Mouse (Mus musculus) kidney, embryonic 16.5 days (tissue): ENCODE results near the gene Serpinb13. TPM values are rescaled to one million over a fixed set of nuclear protein-coding genes. Genes with fewer than 3 reads are reported as not detected.
"Not testable (repeated sequence)": the region's sequence is repeated elsewhere in the genome, so short reads cannot be mapped to it uniquely, and the experiment has no call there.

Experiments used
- ATAC-seq: fragments of 200-750 bp; cut with Nextera tagmentation; 2 replicates; pipeline ENCODE4 v1.8.0; 2017; ENCODE audit warnings: moderate TSS enrichment; ENCODE audit not compliant: low FRiP score, low TSS enrichment
- H3K27ac ChIP-seq: fragments of 300-500 bp; sonication (generic); 2 replicates; pipeline ENCODE4 v1.5.1; 2014; ENCODE audit warnings: low read length
- H3K27me3 ChIP-seq: fragments of 300-500 bp; sonication (generic); 2 replicates; pipeline ENCODE4 v1.6.1; 2014; ENCODE audit warnings: low read length, control low read depth, mixed read lengths; ENCODE audit not compliant: insufficient read depth
- H3K36me3 ChIP-seq: fragments of 300-500 bp; sonication (generic); 2 replicates; pipeline ENCODE4 v1.6.1; 2014; ENCODE audit warnings: low read length, control low read depth, mixed read lengths; ENCODE audit not compliant: insufficient read depth
- H3K4me1 ChIP-seq: fragments of 300-500 bp; sonication (generic); 2 replicates; pipeline ENCODE4 v1.6.1; 2014; ENCODE audit warnings: low read length, control low read depth, mixed read lengths; ENCODE audit not compliant: insufficient read depth
- H3K4me2 ChIP-seq: fragments of 300-500 bp; sonication (generic); replicated peaks from 2 replicates; pipeline ENCODE4 v1.6.1; 2014; ENCODE audit warnings: low read depth, low read length
- H3K4me3 ChIP-seq: fragments of 300-500 bp; sonication (generic); 2 replicates; pipeline ENCODE4 v1.5.1; 2014; ENCODE audit warnings: mild to moderate bottlenecking, low read length
- H3K9ac ChIP-seq: fragments of 300-500 bp; sonication (generic); replicated peaks from 2 replicates; pipeline ENCODE4 v1.6.1; 2014; ENCODE audit warnings: low read length
- H3K9me3 ChIP-seq: fragments of 300-500 bp; sonication (generic); 2 replicates; pipeline ENCODE4 v1.6.1; 2016; ENCODE audit warnings: low read length, control low read depth
- WGBS: fragments of 180-500 bp; shearing (Covaris S2); extraction: QIAGEN DNeasy Blood & Tissue Kit; methylation state at CpG from one replicate; pipeline ENCODE4 v1.1.7; 2014; 5-methylcytosine and 5-hydroxymethylcytosine counted together
- polyA plus RNA-seq: library from polyadenylated mRNA; unstranded; fragments of >200 nt; fragmentation: Nextera tagmentation; extraction: Ambion mirVana; gene quantifications from 2 replicates; pipeline ENCODE4 v1.2.1, GENCODE M21; 2015

The Serpinb13 gene
- polyA plus RNA-seq, 1 experiment from 2014 or later = not detected

GRCm38 (mm10) chr1:107001754-107002153, 21.0 kb downstream of the Serpinb13 start:
- H3K36me3 ChIP-seq = no peaks in the 10 kb centered on the region
- H3K4me2 ChIP-seq = no peak overlapping the region
- no peaks in the 10 kb centered on the region for H3K27me3 ChIP-seq
- no peak overlapping the region for H3K27ac ChIP-seq
- H3K9me3 ChIP-seq = no peaks in the 10 kb centered on the region
- H3K9ac ChIP-seq = no peak overlapping the region
- ATAC-seq = no peak
- 72% methylated on average over 2 of the region's 2 CpGs for WGBS
- no peak overlapping the region for H3K4me3 ChIP-seq
- H3K4me1 ChIP-seq = no peaks in the 10 kb centered on the region

GRCm38 (mm10) chr1:107006316-107006715, 25.5 kb downstream of the Serpinb13 start:
- no peak for ATAC-seq

GRCm38 (mm10) chr1:107014530-107014929, 33.7 kb downstream of the Serpinb13 start:
- 55% methylated on average over 2 of the region's 2 CpGs for WGBS

More at GRCm38 (mm10) chr1:107006316-107006715, 25.5 kb downstream of the Serpinb13 start:
- H3K9me3 ChIP-seq = no peaks in the 10 kb centered on the region
- no peaks in the 10 kb centered on the region for H3K36me3 ChIP-seq
- no peak overlapping the region for H3K9ac ChIP-seq
- no peak overlapping the region for H3K4me3 ChIP-seq
- WGBS = 80% methylated on average over 3 of the region's 3 CpGs
- H3K4me2 ChIP-seq = no peak overlapping the region
- H3K27me3 ChIP-seq = no peaks in the 10 kb centered on the region
- no peaks in the 10 kb centered on the region for H3K4me1 ChIP-seq
- no peak overlapping the region for H3K27ac ChIP-seq

GRCm38 (mm10) chr1:107015210-107015609, 34.4 kb downstream of the Serpinb13 start:
- no peak overlapping the region for H3K9ac ChIP-seq
- 86% methylated on average over 7 of the region's 7 CpGs for WGBS
- H3K4me3 ChIP-seq = no peak overlapping the region
- H3K36me3 ChIP-seq = no peaks in the 10 kb centered on the region
- H3K9me3 ChIP-seq = no peaks in the 10 kb centered on the region
- no peak overlapping the region for H3K27ac ChIP-seq
- H3K4me2 ChIP-seq = no peak overlapping the region
- no peaks in the 10 kb centered on the region for H3K27me3 ChIP-seq
- ATAC-seq = no peak
- H3K4me1 ChIP-seq = no peaks in the 10 kb centered on the region

More at GRCm38 (mm10) chr1:107014530-107014929, 33.7 kb downstream of the Serpinb13 start:
- H3K4me2 ChIP-seq = no peak overlapping the region
- no peaks in the 10 kb centered on the region for H3K4me1 ChIP-seq
- no peaks in the 10 kb centered on the region for H3K27me3 ChIP-seq
- no peak overlapping the region for H3K9ac ChIP-seq
- no peak overlapping the region for H3K27ac ChIP-seq
- no peaks in the 10 kb centered on the region for H3K9me3 ChIP-seq
- H3K36me3 ChIP-seq = no peaks in the 10 kb centered on the region
- H3K4me3 ChIP-seq = no peak overlapping the region
- ATAC-seq = no peak

GRCm38 (mm10) chr1:107025886-107026285, 45.1 kb downstream of the Serpinb13 start:
- Histone ChIP-seq H3K4me3 (no peak overlapping the region), H3K4me1 (no peaks in the 10 kb centered on the region), H3K9ac (no peak overlapping the region), H3K27me3 (no peaks in the 10 kb centered on the region), H3K36me3 (no peaks in the 10 kb centered on the region), H3K27ac (no peak overlapping the region), H3K4me2 (no peak overlapping the region), H3K9me3 (no peaks in the 10 kb centered on the region)
- ATAC-seq = no peak
- WGBS = 71% methylated on average over 1 of the region's 1 CpGs

- not testable (repeated sequence) for H3K9me3 ChIP-seq, H3K4me3 ChIP-seq, H3K36me3 ChIP-seq, H3K27ac ChIP-seq, H3K27me3 ChIP-seq, ATAC-seq, H3K4me1 ChIP-seq, H3K9ac ChIP-seq, H3K4me2 ChIP-seq
- WGBS = 92% methylated on average over 3 of the region's 3 CpGs
These were observed 53.5 kb downstream of the Serpinb13 start for GRCm38 (mm10) chr1:107034236-107034635.

Other genes starting within 250 kb of the Serpinb13 start
- gene Kdsr, start 221.3 kb upstream of the Serpinb13 start, polyA plus RNA-seq = 14.7 and 16.3 TPM in 2 replicates
- gene Vps4b, start 184.3 kb upstream of the Serpinb13 start, polyA plus RNA-seq = 74.1 and 79.0 TPM in 2 replicates
- 0.20 TPM in 1 of 2 replicates, not detected in the other for gene Serpinb5, start 119.8 kb upstream of the Serpinb13 start, polyA plus RNA-seq
- 0.10 TPM in 1 of 2 replicates, not detected in the other for gene Serpinb12, start 46.5 kb upstream of the Serpinb13 start, polyA plus RNA-seq
- gene Serpinb3a, start 71.3 kb downstream of the Serpinb13 start, polyA plus RNA-seq = not detected in 2 replicates
- not detected in 2 replicates for gene Serpinb3d, start 102.5 kb downstream of the Serpinb13 start, polyA plus RNA-seq